Mouse (Mus musculus) 3134 (cell line): ENCODE measurements around the gene Ptov1.

Experiments
- DNase-seq: peaks from one replicate; pipeline ENCODE4 v3.0.0-alpha.2; 2011; ENCODE audit warnings: low spot score; ENCODE audit not compliant: insufficient read length; ENCODE audit errors: extremely low read depth

The Ptov1 gene

GRCm38 (mm10) chr7:44816470-44817021, 53.0 kb downstream of the Ptov1 start, which contains the start of gene Atf5:
Atf5 (minus strand) TSS chr7:44816658.
- peak; percentile 85 for DNase-seq

GRCm38 (mm10) chr7:44815721-44816469, 53.7 kb downstream of the Ptov1 start, which contains the start of the genes Nup62 and Il4i1:
Nup62 (plus strand) TSS chr7:44816088.
Il4i1 (plus strand) TSS chr7:44816387.
- peak; percentile 96 for DNase-seq

- no peak for DNase-seq
Observed at GRCm38 (mm10) chr7:44814952-44815553, 54.5 kb downstream of the Ptov1 start.

- no peak for DNase-seq
Observed at GRCm38 (mm10) chr7:44814423-44814822, 55.2 kb downstream of the Ptov1 start.

GRCm38 (mm10) chr7:44813985-44814384, 55.6 kb downstream of the Ptov1 start:
- DNase-seq, result no peak
